Mouse (Mus musculus) common myeloid progenitor, adult 5-6 weeks (primary cell): ENCODE data around the gene Asprv1. TPM values are rescaled to one million over a fixed set of nuclear protein-coding genes. Genes with fewer than 3 reads are reported as not detected.

ENCODE experiments used
- ATAC-seq: replicated peaks from 2 replicates; pipeline ENCODE4 v1.8.0; 2016; ENCODE audit warnings: low read depth, mild to moderate bottlenecking, moderate TSS enrichment, inconsistent platforms; ENCODE audit not compliant: poor library complexity, severe bottlenecking
- total RNA-seq: library from RNA; stranded (forward); fragments of 200-1000, 187-1606 nt; gene quantifications from 2 replicates; pipeline ENCODE4 v1.2.3, GENCODE M21; 2017

Asprv1 gene
- total RNA-seq, 1 experiment from 2014 or later: 0.55 TPM

DNA sequence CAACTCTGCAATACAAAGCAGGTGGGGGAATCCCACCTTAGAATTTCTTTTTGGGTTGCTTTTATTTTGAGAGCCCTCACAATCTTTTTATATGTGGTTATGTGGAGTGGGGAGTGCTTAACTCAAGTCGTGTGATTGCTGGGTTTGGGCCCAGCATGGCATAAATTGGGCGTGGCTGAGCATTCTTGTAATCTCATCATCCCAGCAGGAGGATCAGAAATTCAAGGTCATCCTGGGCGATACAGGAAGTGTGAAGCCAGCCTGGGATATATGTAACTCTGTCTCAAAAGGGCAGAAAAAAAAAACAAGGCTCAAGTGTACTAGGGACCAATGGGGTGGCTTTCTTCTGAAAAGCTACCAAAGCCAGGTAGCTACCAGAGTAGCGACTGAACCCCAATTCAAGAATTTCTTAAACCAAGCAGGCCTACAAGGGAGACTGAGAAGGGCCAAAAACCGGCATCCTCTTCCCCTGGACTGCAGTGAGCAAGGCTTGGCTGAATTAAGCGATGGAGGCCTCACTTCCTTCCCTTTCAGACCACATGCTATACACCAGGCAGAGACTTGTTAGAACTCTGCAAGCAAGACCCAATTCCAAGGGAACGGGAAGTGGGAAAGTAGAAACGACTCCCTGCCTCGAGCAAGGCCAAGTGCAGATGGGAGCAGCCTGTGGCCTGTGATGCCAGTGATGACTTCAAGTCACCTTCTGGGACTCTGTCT lies 32.4 kb downstream of the Asprv1 start:
- peak; percentile 72 for ATAC-seq

DNA sequence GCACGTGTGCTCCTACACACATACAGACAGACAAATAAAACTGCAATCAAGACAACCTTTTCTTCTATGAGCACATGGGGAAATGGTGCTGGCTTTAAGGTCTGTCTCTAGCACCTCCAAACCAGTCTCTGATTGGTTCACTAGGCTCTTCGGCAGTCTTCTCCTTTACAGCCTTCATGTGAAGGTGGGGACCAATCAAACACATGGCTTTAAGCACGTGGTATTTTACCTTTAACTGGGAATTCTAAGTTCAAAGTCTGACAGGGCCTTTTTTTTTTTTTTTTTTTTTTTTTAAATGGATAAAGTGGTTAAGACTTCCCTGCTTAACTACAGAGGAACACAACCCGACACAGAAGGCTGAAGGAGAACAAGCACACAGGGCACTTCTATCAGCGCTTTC lies 37.1 kb downstream of the Asprv1 start:
- ATAC-seq: no peak

DNA sequence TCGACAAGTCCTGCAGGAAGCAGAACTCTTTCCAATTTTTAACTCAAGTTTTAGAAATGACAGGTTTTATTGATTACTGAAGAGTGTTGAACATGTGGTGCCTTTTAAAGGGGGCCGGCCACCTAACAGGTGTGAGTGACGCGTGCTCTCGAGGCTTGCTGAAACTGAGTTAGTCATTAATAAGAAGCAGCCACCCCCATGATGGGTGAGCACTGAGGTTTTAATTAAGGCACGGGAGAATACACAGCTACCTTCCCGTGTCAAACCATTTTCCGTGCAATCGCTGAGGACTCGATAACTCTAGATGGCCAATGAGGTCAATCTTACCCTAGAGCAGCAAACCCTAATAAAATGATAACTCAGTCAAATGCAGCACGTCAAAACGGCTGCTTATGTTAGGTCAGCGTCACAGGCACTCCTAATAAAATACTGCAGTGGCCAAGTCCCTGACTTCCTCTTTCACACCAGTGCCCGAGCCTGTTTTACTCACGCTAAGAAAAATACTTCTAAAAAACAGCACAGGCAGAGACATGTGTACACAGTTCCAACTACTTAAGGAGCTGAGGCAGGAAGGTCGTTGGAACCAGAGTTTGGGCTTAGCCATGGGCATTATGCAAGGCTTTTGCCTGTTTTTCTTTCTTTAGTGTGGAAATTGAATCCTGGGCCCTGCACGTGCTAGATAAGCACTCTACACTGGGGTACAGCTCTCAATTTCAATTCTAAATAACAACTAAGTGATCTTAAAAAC lies 37.8 kb downstream of the Asprv1 start:
- peak; percentile 9 for ATAC-seq

DNA sequence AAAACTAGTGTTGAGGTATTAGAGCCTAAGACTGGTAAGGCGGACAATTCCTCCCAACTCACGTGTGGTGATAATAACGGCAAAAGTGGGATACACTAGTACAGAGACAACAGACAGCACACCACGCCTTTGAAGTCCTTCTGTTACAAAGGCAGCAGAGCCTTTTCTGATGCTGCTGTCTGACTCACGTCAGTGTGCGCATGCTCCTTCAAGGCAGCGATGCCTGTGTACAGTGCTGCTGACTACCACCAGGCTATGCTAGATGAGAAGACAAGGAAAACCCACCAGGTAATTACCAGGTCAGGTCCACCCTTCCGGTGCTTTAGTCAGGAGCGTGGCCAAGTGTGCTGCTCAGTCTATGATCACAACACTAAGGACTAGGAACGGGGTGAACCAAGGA lies 39.1 kb downstream of the Asprv1 start:
- no peak for ATAC-seq

DNA sequence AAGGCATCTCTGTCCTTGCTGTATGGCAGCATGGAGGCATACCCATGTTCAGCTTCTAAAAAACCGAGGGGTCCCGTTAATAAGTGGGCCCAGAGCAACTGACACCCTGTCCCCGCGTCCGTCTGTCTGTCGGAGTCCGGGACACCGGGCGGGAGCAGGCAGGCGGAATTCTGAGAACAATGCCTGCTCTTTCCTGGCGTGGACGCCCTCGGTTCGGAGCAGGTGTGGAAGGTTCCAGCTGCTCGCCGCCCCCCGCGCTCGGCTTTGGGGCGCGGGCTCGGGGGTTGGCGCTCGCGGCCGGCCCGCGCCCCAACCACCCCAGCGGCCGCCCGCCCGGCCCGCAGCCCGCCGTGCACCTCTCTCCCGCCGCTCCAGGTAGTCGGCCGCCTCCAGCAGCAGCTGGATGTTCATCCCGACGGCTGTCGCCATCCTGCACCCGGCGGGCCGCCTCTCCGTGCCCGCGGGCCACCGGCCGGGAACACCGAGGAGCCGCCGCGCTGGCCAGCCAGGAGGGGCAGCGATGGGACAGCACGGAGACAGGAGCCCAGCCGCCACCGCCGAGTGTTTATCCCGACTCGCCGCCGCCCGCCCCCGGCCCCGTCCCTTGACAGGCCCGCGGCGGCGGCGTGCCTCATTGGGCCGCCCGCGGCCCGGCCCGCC lies 40.7 kb downstream of the Asprv1 start, which contains the start of gene Mxd1:
Gene Mxd1, minus strand, starts transcription at position 582 of the 660 bp plus-strand sequence.
- ATAC-seq: no peak

DNA sequence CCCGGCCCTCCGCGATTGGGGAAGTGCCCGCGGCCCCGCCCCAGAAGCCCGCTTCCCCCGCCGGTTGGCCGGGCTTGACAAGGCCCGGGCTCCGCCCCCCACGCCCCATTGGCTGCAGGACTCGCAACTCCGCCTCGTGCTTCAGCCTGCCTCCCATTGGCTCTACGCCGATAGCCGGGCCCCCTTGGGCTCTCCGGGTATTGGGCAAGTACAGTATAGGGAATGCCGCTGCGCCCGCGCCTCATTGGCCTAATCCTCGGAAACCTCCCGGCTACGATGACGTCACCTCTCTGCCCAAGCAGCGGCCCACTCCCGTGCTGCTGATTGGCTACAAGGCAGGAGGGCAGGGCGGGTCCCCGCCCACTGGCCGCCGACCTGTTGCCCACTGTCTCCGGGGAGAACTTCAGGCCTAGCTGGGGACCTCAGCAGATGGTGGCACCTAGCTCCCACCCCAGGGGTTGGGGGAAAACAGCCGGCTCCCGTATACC lies 41.3 kb downstream of the Asprv1 start:
- ATAC-seq: peak; percentile 91

DNA sequence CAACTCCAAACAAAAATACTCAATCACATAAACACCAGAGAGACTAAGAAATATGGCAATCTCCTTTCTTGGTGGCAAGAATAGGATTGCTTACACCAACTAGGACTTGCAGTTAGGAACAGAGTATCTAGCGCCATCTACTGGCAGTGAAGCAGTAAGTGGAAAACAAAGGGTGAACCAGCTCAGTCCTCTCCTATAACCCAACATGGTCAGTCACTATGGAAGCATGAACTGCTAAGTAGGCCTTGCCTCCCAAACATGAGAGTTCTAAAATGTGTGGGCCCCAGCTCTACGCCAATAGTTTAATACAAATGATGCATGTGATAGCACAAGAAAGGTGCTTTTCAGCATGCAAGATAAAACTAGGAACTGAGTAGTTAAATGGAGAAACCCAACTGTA lies 42.9 kb downstream of the Asprv1 start:
- ATAC-seq: peak; percentile 39

DNA sequence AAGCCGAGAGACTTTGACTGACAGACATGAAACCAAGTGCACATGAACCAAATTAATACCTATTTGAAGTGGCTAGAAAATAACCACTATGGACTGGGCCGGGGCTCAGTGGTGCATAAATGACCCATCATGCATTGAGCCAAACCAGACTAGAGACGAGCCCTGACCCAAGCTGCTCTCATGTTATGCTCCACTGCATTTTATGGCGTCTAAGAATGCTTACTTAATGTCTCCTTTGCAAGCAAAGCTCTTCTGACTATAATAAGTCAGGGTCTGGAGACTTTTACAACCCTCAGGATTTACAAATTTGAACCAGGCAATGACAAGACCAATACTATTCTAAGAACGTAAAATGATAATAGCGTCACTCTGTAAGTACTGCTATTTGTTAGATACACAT lies 50.4 kb downstream of the Asprv1 start:
- no peak for ATAC-seq

Other genes with a start within 250 kb of the Asprv1 start
- 32.1 and 42.2 TPM in 2 replicates for gene Pcyox1, start 231.0 kb upstream of the Asprv1 start, total RNA-seq
- gene Tia1, start 223.9 kb upstream of the Asprv1 start, total RNA-seq: 110 and 120 TPM in 2 replicates
- not detected in 2 replicates for gene Gm44790, start 201.5 kb upstream of the Asprv1 start, total RNA-seq
- 37.6 and 42.6 TPM in 2 replicates for gene C87436, start 189.8 kb upstream of the Asprv1 start, total RNA-seq
- gene Pcbp1, start 101.8 kb upstream of the Asprv1 start, total RNA-seq: 115 and 172 TPM in 2 replicates
- gene Mxd1, start 41.0 kb downstream of the Asprv1 start, total RNA-seq: 23.6 and 24.5 TPM in 2 replicates
- gene Snrnp27, start 56.4 kb downstream of the Asprv1 start, total RNA-seq: 96.1 and 135 TPM in 2 replicates
- gene Gmcl1, start 105.2 kb downstream of the Asprv1 start, total RNA-seq: 23.1 and 33.3 TPM in 2 replicates
- gene Anxa4, start 165.4 kb downstream of the Asprv1 start, total RNA-seq: 29.9 and 32.5 TPM in 2 replicates
- 7.1 and 12.2 TPM in 2 replicates for gene Aak1, start 221.4 kb downstream of the Asprv1 start, total RNA-seq